Mouse (Mus musculus) adipose tissue, adult 10 weeks (tissue): ENCODE data around the gene Pold2. TPM values are rescaled to one million over a fixed set of nuclear protein-coding genes. Genes with fewer than 3 reads are reported as not detected.

Experiments
- polyA plus RNA-seq: library from polyadenylated mRNA; stranded (reverse); fragments of 350-450 nt; fragmentation: Illumina TruSeq; extraction: RNeasy Lipid Tissue Mini Kit (QIAGEN cat#74804); gene quantifications from one replicate; pipeline ENCODE4 v1.2.3, GENCODE M21; 2014; ENCODE audit warnings: low read depth, low replicate concordance

Gene Pold2
- 26.6 TPM for polyA plus RNA-seq

DNA sequence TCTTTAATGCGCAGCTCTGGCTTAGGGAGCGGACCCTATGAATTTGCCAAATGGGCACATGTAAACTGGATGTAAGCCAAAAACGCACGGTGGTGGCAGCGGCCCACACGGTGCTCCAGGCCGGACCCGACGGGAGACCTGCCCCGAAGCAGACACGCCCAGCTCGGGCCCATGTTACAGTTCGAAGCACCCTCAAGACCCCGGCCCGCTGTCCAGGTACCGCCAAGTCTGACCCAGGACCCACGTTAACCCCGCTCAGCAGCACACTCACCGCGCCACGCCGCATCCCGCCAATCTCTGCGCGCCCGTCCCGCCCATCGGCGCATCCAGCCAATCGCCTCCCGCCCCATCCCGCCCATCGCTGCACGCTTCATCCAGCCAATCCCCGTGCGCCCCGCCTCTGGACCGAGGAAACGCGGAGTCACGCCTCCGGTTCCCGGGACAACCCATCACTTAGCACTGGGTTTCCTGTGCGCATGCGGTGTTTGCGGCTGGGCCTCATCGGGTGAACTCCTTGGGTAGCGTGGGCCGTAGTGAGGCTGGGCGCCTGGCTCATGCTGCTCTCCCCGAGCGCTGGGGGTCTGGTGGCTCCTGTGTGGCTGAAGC, at the start of gene Pold2:
TSS of gene Pold2 (minus strand) at position 372 of the 606 bp plus-strand sequence.

DNA sequence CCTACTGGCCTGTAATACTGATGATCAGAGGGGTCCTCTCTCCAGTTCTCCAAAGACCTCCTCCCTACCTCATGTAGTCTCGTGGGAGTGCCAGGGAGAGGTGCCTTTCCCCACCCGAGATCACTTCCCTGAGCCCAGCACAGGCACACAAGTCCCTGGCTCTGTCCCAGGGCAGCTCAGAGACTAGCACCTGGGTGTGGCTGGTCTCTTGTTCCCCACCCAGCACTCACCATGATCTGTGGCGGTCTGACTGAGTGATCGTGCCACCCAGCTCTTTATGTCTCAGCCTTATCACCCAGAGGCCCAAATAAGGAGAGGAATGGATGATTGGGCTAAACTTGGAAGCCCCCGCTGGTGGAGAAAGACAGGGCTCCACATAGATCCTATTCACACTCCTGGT, 20.4 kb upstream of the Pold2 start, which contains the start of gene Myl7:
TSS of gene Myl7 (minus strand) at position 252 of the 400 bp plus-strand sequence.

GRCm38 (mm10) chr11:5861678-5862393, 16.3 kb downstream of the Pold2 start, which contains the start of gene Aebp1:
Aebp1 (plus strand) TSS chr11:5861947.

GRCm38 (mm10) chr11:5837251-5838246, 40.5 kb downstream of the Pold2 start, which contains the start of gene Polm:
Polm (minus strand) TSS chr11:5838016.

Other genes starting within 250 kb of the Pold2 start
- 55.5 TPM for gene Mrps24, start 162.6 kb downstream of the Pold2 start, polyA plus RNA-seq
- 17.5 TPM for gene Urgcp, start 115.9 kb downstream of the Pold2 start, polyA plus RNA-seq
- gene Dbnl, start 89.8 kb downstream of the Pold2 start, polyA plus RNA-seq = 52.9 TPM
- 28.0 TPM for gene Pgam2, start 74.6 kb downstream of the Pold2 start, polyA plus RNA-seq
- 13.6 TPM for gene Polm, start 40.3 kb downstream of the Pold2 start, polyA plus RNA-seq
- 99.7 TPM for gene Aebp1, start 16.3 kb downstream of the Pold2 start, polyA plus RNA-seq
- gene Myl7, start 20.5 kb upstream of the Pold2 start, polyA plus RNA-seq = 1.3 TPM
- 2.7 TPM for gene Gck, start 71.8 kb upstream of the Pold2 start, polyA plus RNA-seq
- 83.1 TPM for gene Ykt6, start 77.4 kb upstream of the Pold2 start, polyA plus RNA-seq
- 81.0 TPM for gene Camk2b, start 188.1 kb upstream of the Pold2 start, polyA plus RNA-seq